13 mouse cellular contexts compared by ENCODE assay signal in the genomic region with DNA sequence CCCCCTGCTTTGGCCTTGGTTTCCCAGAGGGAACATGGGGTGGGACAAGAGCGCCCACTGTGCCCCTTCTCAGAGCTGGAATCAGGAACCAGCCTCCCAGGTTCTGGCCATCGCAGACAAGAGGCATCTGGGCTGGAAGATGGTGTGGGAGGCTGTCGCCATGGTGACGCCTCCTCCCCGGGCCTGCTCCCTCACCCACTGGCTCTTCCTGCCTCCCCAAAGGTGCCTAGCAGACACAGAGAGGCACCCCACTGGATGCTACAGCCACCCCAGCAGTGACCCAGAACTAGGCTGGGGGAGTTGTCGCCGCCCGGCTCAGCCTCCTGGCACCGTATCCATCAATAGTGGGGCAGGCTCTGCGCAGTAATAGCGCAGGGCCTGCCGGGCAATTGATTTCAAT.
DNase-seq lines count a peak whose midpoint lies in the region; ATAC-seq lines count a peak whose summit lies in the region.
"Had no signal": no experiment of that assay in that cellular context is flagged by ENCODE, and none has a peak within 500 bp of the region (broad histone marks: within the 10 kb centered on the region; RNA-seq: fewer than 3 reads in every experiment).

No protein-coding gene starts in this region.

- H3K4me2 ChIP-seq in forebrain, embryonic 16.5 days (ENCODE audit: low read length): no peak overlapping the region
- H3K4me2 ChIP-seq: liver, embryonic 11.5 days had no signal

- 0 out of 2 replicates have a peak overlapping the region, but pooled peaks have one; percentile 4 for H3K9ac ChIP-seq in forebrain, embryonic 16.5 days (replicated peaks; ENCODE audit: low read depth, low read length)

- intact Hi-C loops in left cerebral cortex, postnatal 4 days (cut with DNase I): no loop called here
- intact Hi-C loops in left cerebral cortex, postnatal 36 days (cut with DNase I): no loop called here

- H3K9me3 ChIP-seq in forebrain, embryonic 16.5 days (ENCODE audit: control insufficient read depth, low read length): no peaks in the 10 kb centered on the region

- 0 out of 2 replicates have a peak, but pooled peaks have one; percentile 5 for ATAC-seq in forebrain, embryonic 16.5 days
- ATAC-seq: Patski had no signal

- no peak overlapping the region for H3K4me3 ChIP-seq in forebrain, embryonic 16.5 days (replicated peaks; ENCODE audit: low read length)

- 53% methylated on average over 12 of the region's 12 CpGs for WGBS in forebrain, embryonic 16.5 days

- H3K27ac ChIP-seq in forebrain, embryonic 16.5 days (ENCODE audit: low read length): no peak overlapping the region

- H3K4me1 ChIP-seq in forebrain, embryonic 16.5 days (replicated peaks; ENCODE audit: control insufficient read depth, insufficient read depth, low read length): peaks cover 56% of the 10 kb centered on the region

- peak; percentile 52 to 72 for DNase-seq in left cerebral cortex, adult 18-20 months (ENCODE audit: low spot score in 2 of 2)
- no peak for DNase-seq in left cerebral cortex, postnatal 4 days
- peak; percentile 64 to 77 for DNase-seq in left cerebral cortex, postnatal 36 days (ENCODE audit: low spot score in 2 of 2)
- DNase-seq in right cerebral cortex, postnatal 14 days: peak; percentile 49
- no peak for DNase-seq in cerebellum, adult 11 months
- no peak for DNase-seq in thymus, postnatal 36 days
- no peak for DNase-seq in heart, adult 11 months
- DNase-seq: cerebellum, postnatal 14 days; gastrocnemius, postnatal 36 days; lung, postnatal 4 days had no signal

- H3K27me3 ChIP-seq in forebrain, embryonic 16.5 days (replicated peaks; ENCODE audit: control insufficient read depth, insufficient read depth, low read length): no peaks in the 10 kb centered on the region
- H3K27me3 ChIP-seq: Patski had no signal

- H3K36me3 ChIP-seq in forebrain, embryonic 16.5 days (ENCODE audit: control insufficient read depth, insufficient read depth): no peaks in the 10 kb centered on the region

Comparison
In these comparisons a context has a peak if more than half of its experiments do, and no peak if none do; other contexts are left out.
1. DNase-seq: peak in left cerebral cortex, adult 18-20 months (2 of 2), left cerebral cortex, postnatal 36 days (2 of 2) and right cerebral cortex, postnatal 14 days (single experiment); none in left cerebral cortex, postnatal 4 days (single experiment), cerebellum, adult 11 months (single experiment), thymus, postnatal 36 days (0 of 2) and heart, adult 11 months (single experiment).